Mouse (Mus musculus) heart, adult 11 months (tissue): ENCODE measurements around the gene Hecw2.

ENCODE experiments used
- DNase-seq: peaks from one replicate; pipeline ENCODE4 v3.0.0; 2022

The Hecw2 gene

DNA sequence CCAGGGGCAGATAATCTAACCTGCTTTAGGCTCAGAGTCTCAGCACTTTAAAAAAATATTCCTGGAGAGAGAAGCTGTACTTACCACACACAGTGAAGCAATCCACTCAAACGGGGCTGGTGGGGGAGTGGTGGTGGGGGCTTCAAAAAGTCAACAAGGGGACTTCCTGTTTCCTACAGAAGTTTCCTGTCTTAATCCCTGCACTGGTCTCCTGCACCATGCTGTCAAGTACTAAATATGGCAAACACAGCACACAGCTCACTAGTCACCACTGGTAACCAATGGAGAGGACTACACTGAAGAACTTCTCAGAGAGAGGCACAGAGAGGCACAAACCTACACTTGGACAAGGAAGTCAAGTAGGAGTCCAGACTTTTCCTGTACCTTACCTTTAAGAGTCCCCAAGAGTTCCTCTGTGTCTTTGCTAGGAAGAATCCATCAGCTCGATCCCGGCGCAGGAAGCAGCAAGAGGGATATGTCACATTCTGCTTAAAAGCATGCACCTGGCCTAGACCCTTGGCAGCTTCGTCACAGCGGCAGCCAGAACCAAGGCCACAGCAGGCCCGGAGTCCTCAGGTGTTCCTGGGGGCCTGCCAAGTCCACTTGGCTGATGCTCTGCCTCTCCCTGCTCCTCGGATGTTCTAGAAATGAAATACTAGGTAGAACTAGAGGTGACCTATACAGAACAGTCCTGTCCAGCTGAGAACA lies 217.0 kb downstream of the Hecw2 start:
- DNase-seq, result no peak

DNA sequence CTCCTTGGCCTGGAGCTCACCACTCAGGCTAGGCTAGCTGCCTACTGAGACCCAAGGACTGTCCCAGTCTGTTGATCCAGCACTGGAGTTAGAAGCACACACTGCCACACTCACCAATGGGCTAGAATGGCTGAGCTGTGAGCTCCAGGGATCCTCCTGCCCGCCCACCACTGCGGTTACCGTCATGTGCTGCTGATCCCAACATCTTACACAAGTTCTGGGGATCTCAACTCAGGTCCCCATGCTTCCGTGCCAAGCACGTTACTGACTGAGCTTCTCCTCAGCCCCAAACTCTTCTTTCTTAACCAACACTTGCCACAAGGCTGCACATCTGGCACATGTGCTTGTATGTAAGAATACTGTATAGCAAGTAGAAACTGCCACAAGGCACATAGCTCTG lies 218.2 kb downstream of the Hecw2 start:
- peak; percentile 90 for DNase-seq

DNA sequence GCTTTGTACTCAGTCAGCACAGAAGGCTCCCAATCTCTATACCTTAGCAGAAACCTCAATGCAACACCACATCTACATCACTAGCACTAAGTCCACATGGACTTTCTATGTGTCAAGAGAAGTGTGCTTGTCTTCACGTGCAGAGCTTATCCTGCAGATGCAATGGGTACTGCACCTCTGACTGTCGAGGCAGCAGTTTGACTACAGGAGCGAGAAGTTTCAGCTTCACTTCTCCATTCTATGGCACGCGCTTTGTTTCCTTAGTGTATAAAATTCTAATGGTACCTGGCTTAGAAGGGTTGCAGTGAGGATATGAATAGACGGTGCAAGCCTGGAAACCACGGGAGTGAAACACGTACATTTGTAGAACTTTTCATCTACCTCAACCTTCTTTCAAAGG lies 218.9 kb downstream of the Hecw2 start:
- peak; percentile 51 for DNase-seq

DNA sequence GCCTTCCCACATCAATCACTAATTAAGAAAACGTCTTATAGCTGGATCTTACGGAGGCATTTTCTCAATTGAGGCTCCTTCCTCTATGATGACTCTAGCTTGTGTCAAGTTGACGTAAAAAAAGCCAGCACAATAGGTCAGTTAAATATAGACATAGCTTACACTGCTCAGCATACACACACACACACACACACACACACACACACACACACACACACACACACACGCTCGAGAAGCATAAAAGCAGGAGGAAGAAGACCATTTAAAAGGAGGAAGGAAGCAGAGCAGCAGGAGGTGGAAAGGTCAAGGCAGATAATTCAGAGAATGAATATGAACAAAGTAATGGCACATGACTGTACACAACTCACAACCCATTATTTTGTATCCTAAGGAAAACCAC lies 220.0 kb downstream of the Hecw2 start:
- DNase-seq, result peak; percentile 88

DNA sequence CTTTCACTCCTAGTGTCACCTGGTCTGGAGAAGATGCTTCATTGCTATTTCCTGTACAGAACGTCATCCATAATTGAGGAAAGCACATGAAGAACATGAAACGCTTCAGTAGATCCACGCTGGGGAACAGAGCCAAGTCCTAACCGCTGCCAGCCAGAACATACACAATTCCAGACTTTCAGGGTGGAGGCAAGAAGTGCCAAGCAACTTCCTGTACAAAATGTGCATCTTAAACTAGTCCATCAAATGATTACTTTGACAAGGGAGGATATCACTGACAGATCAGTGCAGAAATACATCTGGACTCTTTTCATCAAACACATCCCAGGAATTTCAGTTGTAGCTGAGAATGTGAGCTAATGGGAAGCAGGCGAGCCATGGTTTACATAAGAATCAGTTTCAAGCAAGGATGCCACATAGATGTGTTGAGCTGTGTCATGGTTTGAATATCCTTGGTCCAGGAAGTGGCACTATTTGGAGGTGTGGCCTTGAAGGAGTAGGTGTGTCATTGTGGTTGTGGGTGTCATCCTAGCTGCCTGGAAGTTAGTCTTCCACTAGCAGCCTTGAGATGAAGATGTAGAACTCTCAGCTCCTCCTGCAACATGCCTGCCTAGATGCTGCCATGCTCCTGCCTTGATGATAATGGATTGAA lies 224.5 kb downstream of the Hecw2 start:
- DNase-seq, result no peak

DNA sequence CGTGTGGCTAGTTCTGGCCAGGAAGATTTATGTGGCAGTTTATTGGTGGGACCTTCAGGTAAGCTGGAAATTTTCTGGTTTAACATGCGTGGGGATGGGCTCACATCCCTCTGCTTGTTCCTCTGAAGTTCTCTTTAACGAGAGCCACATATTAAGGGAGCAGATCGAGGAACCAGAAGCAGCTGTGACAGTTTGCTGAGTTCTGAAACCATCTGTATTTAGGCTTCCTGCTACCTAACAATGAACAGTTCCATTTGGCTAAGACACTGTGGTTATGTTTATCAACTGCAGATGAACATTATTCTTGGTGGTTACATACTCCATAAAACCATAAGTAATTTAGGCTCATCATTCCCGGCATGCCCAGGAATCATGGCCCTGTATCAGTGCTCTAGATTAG lies 242.6 kb downstream of the Hecw2 start:
- DNase-seq, result no peak

DNA sequence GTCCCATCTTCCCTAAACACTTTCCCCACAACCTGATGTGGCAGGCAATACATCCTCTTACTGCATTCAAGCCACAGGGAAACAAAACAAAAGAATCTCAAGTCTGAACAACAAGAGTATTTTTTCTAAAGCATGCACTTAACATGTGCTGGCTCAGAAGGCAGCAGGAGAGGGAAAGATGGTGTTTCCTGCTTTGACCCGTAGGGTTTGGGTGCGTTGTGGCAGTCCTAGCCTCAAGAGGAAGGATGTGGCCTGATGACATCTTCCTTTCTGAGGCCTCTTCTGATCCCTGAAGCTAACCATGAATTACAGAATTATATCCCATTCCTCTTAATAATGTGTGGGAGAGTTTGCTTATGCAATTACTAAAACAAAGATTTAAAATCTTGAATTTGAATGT lies 249.2 kb downstream of the Hecw2 start:
- DNase-seq, result no peak

DNA sequence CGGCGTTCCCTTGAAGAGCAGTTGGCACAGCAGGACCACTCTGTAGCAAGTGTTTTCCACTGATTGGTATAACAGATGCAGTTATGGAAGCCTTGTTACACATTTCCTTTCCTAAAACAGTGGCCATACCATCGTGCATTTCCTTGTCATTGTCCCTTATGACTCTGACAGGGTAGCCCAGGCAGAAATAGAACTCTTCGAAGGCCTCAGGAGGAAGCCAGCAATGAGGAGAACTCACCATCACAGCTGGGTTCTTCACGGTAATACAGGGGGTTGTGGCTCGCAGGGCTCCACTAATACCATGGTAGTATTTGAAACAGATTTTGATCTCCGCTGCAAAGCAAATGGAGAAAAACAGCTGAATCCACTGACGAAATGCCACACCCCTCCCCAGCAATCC lies 252.5 kb downstream of the Hecw2 start:
- peak; percentile 91 for DNase-seq

DNA sequence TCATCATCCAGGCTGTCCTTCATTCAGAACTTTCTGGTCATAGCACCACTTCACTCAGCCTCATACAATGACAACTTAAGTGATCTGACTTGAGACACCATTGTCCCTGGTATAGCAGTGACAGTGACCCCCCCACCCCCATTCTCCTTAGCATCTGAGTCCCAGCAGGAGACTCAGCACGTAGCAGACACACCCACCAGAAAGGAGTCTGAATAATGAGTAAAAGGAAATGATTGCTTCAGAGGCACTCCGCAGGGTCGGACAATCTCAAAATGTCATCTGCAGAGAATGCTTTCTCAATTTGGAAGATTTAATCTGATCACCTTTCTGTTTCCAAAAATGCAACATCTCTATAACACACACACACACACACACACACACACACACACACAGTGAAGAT lies 253.4 kb downstream of the Hecw2 start:
- no peak for DNase-seq

DNA sequence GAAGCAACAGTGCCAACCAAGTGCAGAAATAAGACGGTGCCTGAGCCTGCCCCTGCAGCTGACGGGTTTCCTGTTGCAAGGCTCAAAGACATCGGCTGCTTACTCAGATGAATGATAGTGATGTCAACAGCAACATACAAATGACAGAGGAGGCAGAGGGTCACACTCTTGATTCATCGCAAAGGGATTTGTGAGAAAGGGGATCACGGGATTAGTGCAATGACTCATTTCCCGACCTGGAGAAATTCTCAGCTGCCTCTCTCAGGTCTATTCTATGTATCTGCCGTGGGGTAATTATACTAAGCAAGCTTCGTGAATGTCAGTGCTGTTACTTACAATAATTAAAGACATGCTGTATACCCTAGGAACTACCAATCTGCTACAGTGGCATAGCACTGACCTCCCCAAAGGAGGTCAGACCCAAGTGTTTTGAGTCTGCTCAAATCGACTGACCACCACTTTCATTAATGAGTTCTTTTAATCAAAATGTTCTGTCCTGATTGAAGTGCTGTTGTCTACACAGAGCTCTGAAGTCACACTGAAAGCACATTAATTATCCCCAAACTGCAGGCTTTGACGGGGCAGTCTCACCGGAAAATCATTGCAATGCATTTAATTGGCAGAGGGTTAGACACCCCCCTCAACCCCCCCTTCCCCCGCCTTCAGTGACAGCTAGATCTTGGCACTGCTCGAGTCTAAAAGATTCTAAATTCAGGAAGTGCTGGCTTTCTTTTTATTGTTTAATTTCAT lies 254.5 kb downstream of the Hecw2 start:
- no peak for DNase-seq

DNA sequence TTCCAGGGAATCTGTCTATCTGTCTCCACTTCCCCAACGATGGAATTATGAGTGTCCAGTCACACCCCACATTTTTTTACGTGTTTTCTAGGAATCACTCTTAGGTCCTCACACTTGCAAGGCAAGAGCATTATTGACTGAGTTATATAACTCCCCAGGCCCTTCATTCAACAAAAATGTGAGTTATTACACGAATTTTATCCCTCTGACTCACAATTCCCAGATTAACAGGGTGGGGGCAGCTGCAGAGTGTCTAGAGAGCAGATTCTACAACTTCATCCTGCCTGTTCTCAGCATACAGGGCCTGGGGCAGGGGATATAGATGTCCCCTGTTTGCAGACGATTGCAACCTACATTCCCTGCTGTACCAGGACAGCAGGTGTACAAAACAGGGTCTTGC lies 255.7 kb downstream of the Hecw2 start:
- no peak for DNase-seq

DNA sequence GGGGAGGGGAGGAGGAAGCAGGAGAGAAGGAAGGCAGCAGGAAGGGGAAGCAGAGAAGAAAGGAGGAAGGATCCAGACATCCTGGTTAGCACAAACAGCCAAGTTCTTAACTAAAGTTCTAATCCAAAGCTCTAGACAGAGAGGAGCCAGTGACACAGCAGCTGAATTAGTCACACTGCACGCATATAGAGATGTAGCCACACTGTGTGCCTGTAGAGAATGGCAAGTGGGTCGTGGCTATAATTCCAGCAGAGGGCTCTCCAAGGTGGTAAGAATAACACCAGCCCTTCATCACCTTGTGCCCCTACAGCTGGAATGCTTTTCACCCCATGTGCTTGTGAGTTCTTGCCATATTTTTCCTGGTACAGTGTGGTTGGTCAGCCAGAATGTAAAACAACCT lies 261.7 kb downstream of the Hecw2 start:
- DNase-seq, result no peak

DNA sequence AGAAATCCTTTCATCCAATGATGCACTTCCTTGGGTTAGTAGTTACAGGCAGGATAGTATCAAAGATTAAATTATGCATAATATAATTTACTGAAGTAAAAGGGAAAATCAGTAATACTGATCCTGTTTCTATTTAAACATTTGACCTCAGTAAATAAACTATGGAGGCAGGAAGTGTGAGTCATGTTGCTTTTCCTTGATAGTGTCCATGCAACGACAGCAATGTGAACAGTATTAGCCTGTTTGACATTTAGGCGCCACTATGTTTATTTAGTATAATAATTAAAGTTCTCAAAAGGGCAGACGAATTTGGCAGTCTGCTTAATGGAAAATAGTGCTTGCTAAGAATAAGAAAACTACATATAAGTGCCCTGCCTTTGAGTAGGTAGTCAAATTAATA lies 263.7 kb downstream of the Hecw2 start:
- no peak for DNase-seq

DNA sequence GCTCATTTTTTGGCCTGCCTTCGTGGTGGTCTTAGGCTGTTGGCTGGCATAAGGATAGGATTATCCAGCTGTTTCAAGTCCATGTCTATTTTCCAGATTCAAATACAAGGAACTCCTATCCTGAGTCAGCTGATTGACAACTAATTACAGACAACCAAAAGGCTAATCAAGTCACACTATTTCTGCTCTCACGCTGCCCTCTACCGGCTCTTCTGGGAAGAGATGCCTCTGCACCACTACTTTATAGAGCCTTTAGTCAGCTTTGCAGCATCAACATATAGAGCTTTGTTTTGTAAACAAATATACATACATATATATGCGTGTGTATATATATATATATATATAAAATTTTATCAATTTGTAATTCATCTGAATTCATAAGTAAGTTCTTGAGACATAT lies 267.4 kb downstream of the Hecw2 start:
- DNase-seq, result no peak

DNA sequence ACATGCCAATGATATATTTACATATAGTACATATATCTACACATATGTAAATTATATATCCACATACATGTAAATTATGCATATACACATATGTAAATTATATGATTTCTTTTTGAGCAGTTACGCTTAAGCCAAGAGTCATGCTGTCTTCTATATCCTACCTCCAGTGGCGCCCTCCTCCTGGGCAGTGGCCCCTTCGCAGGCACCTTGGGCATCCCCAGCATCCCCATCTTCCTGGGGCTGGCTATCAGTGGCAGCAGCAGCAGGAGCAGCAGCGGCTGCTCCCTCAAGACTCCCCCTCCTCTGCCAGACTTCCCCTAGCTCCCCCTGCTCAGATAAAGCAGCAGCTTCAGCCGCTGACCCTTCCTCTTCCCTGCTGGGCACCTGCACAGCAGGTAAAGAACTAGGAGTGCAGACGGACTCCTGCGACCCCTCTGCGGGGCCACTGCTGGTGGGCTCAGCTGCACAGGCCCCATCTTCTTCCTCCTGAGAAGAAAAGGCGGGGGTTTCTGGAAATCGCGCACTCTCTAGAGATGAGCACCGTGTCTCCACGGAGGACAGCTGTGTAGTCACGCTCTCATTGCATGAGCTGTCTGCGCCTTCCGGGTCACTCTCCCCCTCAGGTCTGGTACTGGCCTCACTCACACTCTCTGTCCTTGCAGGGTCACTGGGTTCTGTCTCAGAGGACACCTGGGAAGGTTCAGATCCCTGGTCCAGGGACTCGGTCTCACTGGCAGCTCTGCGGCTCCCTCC lies 269.6 kb downstream of the Hecw2 start:
- DNase-seq, result no peak

DNA sequence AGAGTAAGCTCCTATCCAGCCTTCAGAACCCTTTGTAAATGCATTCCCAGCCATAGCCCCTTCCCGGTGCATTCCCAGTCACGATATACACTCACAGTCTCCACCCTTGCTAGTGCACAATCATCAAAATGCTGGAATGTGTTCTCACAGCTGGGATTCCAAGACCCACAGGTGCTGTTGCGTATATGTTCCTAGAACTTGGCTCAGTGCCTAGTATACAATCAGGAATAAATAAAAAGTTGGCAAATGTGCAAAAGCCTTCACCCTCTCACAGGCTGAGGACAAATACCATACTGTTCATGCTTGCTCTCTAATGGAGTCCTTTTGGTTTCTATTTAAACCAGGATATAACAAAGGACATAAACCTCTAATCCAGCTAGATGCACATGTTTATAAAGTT lies 283.1 kb downstream of the Hecw2 start:
- DNase-seq, result no peak

DNA sequence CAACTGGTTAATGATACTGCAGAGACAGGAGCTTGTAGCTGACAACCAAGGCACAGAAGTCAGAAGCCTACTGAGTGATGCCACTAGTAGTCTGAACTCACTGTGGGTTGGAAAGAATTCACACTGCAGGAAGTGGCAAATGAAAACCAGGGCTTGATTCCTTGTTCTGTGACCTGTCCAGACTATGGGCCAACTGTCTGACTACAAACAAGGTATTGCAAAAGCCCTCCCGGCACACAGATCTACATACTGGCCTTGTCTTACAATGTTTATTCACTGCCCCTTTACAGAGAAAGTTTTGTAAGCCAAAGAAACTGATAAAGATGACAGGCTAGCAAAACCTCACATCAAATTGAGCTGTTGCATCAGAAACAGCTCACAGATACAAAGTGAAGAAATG lies 284.7 kb downstream of the Hecw2 start:
- DNase-seq, result no peak

DNA sequence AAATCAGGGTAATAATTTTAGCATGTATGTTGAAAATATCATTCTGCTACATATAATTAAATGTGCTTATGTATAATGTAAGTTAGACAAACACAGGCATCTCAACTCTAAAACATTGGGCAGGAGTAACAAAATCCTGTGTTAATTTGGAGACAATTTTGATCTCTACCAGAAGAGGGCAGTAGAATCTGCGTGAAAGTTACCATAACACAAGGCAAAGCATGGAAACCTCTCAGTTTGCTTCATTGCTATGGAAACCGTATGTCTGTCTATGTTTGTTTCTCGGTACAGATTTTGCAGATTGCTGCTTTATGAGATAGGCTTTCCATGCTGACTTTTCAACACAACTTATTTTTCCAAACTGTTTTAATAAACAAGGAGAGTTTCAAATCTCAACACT lies 285.9 kb downstream of the Hecw2 start:
- no peak for DNase-seq

DNA sequence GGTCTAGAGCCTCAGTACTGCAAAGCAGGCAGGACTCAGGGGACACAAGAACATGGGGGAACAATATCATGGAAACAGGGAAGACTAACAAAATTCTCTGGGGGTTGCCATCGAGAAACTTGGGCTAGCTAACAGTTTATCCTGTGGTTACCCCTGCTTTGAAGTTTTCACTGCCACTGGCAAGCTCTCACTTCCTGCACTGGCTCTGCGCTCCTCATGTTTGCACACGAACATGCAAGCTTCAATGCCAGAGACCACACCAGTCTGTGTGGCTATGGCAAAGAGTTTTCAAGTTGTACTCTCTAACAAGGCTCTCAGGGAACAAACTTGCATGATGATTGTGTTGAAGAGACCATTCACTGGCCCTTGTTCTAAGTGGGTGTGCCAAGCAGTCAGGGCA lies 288.8 kb downstream of the Hecw2 start:
- DNase-seq, result no peak

DNA sequence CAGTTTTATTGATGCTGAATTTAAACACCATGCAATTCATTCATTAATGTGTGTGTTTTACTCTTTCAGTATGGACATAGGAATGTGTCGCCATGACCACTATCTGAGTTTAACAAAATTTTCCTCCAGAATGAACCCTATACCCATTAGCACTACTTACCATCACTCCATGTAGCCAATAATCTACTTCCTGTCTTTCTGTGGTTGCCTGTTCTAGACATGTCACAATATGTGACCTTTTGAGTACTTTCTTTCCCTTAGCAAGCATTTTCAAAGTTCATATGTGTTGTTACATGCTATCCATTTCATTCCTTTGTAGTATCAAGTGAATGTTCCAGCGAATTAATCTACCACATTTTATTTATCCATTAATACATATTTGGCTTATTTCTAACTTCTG lies 294.6 kb downstream of the Hecw2 start:
- DNase-seq, result no peak

DNA sequence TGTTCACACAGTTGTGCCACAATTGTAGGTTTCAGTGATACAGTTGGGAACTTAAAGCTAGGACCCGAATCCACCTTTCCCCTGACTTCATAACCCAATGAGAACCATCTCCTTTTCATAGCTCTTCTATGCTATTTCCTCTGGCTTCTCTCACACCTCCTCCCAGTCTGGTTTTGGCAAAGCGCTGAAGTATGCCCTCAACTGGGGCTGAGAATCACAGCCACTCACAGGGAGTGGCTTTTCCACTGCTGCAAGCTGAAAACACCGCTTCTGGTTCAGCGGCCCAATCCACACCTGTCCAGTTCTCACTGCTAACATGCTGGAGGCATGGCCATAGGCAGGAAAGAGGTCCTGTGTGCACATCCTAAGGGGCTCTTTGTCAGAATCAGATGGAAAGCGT lies 300.7 kb downstream of the Hecw2 start:
- no peak for DNase-seq

DNA sequence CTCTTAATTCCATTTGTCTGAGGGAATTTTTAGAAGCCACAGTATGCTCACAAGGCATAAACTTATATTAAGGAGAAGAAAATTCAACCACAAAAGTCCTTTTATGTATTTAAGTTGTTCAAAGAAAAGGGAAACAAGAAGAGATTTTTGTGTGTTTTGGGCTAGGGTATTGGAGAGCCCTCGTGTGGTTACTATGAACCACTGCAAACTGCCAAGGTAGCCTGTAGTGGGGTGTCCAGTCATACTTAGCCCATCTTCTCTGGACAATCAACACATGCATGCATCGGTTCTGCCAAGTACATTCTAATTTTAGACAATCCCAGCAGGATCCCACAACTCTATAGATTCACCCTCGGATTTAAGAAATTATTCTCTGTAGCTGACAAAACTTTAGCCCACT lies 304.6 kb downstream of the Hecw2 start:
- DNase-seq, result no peak

DNA sequence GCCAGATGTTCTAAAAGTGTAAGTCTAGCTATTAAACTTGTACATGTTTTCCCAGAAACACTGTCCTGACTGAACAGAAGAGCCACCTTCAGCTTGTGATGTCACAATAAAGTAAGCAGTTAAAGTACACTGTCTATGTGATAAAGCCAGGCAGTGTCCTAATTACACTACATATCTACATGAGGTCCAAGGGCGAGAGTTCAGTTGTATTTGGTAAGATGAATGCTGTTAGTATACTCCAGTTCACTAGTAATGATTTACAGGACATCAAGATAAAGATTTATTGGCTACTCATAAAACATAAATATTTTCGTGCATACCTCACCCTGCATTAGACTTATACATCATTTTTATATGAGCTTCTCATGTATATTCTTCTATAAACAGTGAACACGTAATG lies 305.2 kb downstream of the Hecw2 start:
- DNase-seq, result no peak

DNA sequence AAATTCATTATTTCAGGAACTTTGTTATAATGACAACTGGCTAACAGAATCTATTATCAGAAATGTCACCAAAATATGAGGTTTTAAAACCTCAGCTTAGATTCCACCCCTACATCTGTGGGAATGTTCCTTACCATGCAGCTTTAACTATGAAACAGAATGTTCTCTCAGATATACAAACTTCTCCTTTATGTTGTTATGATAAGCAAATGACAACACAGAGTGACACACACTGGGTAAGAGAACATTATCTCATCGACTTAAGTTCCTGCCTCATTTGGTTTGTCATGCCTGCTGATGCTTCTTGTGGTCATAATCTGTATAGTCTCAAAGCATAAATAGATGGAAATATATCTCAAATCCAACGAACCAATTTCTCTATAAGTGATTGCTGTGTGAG lies 312.5 kb downstream of the Hecw2 start:
- no peak for DNase-seq
